Mouse (Mus musculus): ENCODE results near the gene Drd3. TPM values are rescaled to one million over a fixed set of nuclear protein-coding genes. Genes with fewer than 3 reads are reported as not detected.
A peak's percentile ranks its signal among the peaks of the same experiment; 100 is the strongest.

The Drd3 gene
- polyA plus RNA-seq, 1 experiment: not detected

DNA sequence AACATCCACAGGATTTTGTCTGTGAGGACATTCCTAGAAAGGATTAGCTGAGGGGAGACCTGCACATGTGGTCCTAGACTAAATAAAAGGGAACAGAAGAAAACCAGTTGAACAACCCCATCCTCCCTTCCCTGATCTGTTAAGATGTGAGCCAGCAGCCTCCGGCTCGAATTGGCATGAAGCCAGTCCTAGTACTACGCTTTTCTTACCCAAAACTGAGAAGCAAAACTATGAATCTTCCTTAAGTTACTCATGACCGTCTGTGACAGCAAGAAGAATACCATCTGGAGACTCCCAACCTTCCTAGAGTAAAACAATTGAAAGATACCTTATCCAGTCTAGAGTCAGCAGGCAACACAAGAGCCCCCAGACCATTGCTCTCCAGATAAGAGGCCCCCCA is 15.9 kb upstream of the Drd3 start:
- H3K9ac ChIP-seq (ENCODE audit: low read depth, poor library complexity, severe bottlenecking): no peak overlapping the region
- H3K4me3 ChIP-seq (ENCODE audit: low read depth, low read length): no peak overlapping the region
- H3K9me3 ChIP-seq (replicated peaks; ENCODE audit: control insufficient read depth, insufficient read depth, low read length, poor library complexity, severe bottlenecking): no peaks in the 10 kb centered on the region
- no peak for TF ChIP-seq EP300 (IDR thresholded peaks at IDR 0.05; ENCODE audit: insufficient read depth, low read depth, low read length)
- no peak for TF ChIP-seq POLR2A (IDR thresholded peaks at IDR 0.05; ENCODE audit: insufficient read depth, low read length)
- TF ChIP-seq CTCF (IDR thresholded peaks at IDR 0.05; ENCODE audit: low read depth, low read length): no peak
- H3K27ac ChIP-seq (ENCODE audit: insufficient read depth, low read length): no peak overlapping the region
- H3K4me1 ChIP-seq (ENCODE audit: control insufficient read depth, insufficient read depth, low read length): no peaks in the 10 kb centered on the region
- no peaks in the 10 kb centered on the region for H3K36me3 ChIP-seq (ENCODE audit: control insufficient read depth, insufficient read depth, low read length, poor library complexity, severe bottlenecking)
- H3K27me3 ChIP-seq (ENCODE audit: control insufficient read depth, insufficient read depth, low read length, poor library complexity, severe bottlenecking): no peaks in the 10 kb centered on the region; the same call in 1 of the 2 replicates

- Histone ChIP-seq H3K9me3 (replicated peaks; ENCODE audit: control insufficient read depth, insufficient read depth, low read length, poor library complexity, severe bottlenecking) (no peaks in the 10 kb centered on the region), H3K36me3 (ENCODE audit: control insufficient read depth, insufficient read depth, low read length, poor library complexity, severe bottlenecking) (no peaks in the 10 kb centered on the region), H3K27ac (ENCODE audit: insufficient read depth, low read length) (no peak overlapping the region), H3K27me3 (ENCODE audit: control insufficient read depth, insufficient read depth, low read length, poor library complexity, severe bottlenecking) (no peaks in the 10 kb centered on the region; the same call in 1 of the 2 replicates), H3K4me1 (ENCODE audit: control insufficient read depth, insufficient read depth, low read length) (no peaks in the 10 kb centered on the region), H3K4me3 (ENCODE audit: low read depth, low read length) (no peak overlapping the region), H3K9ac (ENCODE audit: low read depth, poor library complexity, severe bottlenecking) (no peak overlapping the region)
- no peak for TF ChIP-seq CTCF (IDR thresholded peaks at IDR 0.05; ENCODE audit: low read depth, low read length)
- TF ChIP-seq POLR2A (IDR thresholded peaks at IDR 0.05; ENCODE audit: insufficient read depth, low read length): no peak
- no peak for TF ChIP-seq EP300 (IDR thresholded peaks at IDR 0.05; ENCODE audit: insufficient read depth, low read depth, low read length)
Observed at GRCm38 (mm10) chr16:43740936-43741335, 12.9 kb upstream of the Drd3 start.

- Histone ChIP-seq H3K27me3 (ENCODE audit: control insufficient read depth, insufficient read depth, low read length, poor library complexity, severe bottlenecking) (no peaks in the 10 kb centered on the region), H3K36me3 (ENCODE audit: control insufficient read depth, insufficient read depth, low read length, poor library complexity, severe bottlenecking) (no peaks in the 10 kb centered on the region), H3K9me3 (replicated peaks; ENCODE audit: control insufficient read depth, insufficient read depth, low read length, poor library complexity, severe bottlenecking) (no peaks in the 10 kb centered on the region), H3K4me1 (ENCODE audit: control insufficient read depth, insufficient read depth, low read length) (no peaks in the 10 kb centered on the region), H3K9ac (ENCODE audit: low read depth, poor library complexity, severe bottlenecking) (no peak overlapping the region), H3K27ac (ENCODE audit: insufficient read depth, low read length) (no peak overlapping the region), H3K4me3 (ENCODE audit: low read depth, low read length) (no peak overlapping the region)
- no peak for TF ChIP-seq CTCF (IDR thresholded peaks at IDR 0.05; ENCODE audit: low read depth, low read length)
- TF ChIP-seq EP300 (IDR thresholded peaks at IDR 0.05; ENCODE audit: insufficient read depth, low read depth, low read length): no peak
- no peak for TF ChIP-seq POLR2A (IDR thresholded peaks at IDR 0.05; ENCODE audit: insufficient read depth, low read length)
Observed at GRCm38 (mm10) chr16:43748424-43748823, 5.4 kb upstream of the Drd3 start.

DNA sequence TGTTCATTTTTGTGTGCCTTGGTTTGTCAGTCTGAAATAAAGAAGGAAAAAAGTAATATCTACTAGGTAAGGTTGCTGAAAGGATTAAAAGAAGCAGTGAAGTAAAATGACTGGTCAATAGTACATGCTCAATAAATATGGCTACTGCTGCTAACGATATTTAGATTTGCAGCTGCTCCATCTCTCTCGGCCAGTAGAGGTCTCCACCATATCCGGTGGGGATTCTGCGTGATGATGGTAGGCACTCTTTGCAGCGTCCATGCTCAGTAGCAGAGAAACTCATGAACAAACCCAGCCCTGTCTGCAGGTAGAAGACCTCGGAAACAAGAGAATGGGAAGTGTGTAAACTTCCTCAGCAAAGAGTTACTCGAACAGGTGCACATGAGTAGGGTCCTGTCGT is 926 bp upstream of the Drd3 start:
- peak; percentile 56 for TF ChIP-seq CTCF (IDR thresholded peaks at IDR 0.05; ENCODE audit: low read depth, low read length)
- no peak for TF ChIP-seq POLR2A (IDR thresholded peaks at IDR 0.05; ENCODE audit: insufficient read depth, low read length)

GRCm38 (mm10) chr16:43772358-43772757 is 18.5 kb downstream of the Drd3 start:
- H3K36me3 ChIP-seq (ENCODE audit: control insufficient read depth, insufficient read depth, low read length, poor library complexity, severe bottlenecking): no peaks in the 10 kb centered on the region
- TF ChIP-seq POLR2A (IDR thresholded peaks at IDR 0.05; ENCODE audit: insufficient read depth, low read length) (no peak), EP300 (IDR thresholded peaks at IDR 0.05; ENCODE audit: insufficient read depth, low read depth, low read length) (no peak), CTCF (IDR thresholded peaks at IDR 0.05; ENCODE audit: low read depth, low read length) (no peak)
- no peak overlapping the region for H3K4me3 ChIP-seq (ENCODE audit: low read depth, low read length)
- H3K27ac ChIP-seq (ENCODE audit: insufficient read depth, low read length): no peak overlapping the region
- no peaks in the 10 kb centered on the region; the same call in 1 of the 2 replicates for H3K27me3 ChIP-seq (ENCODE audit: control insufficient read depth, insufficient read depth, low read length, poor library complexity, severe bottlenecking)
- no peaks in the 10 kb centered on the region for H3K4me1 ChIP-seq (ENCODE audit: control insufficient read depth, insufficient read depth, low read length)
- no peak overlapping the region for H3K9ac ChIP-seq (ENCODE audit: low read depth, poor library complexity, severe bottlenecking)
- peaks cover 5% of the 10 kb centered on the region; the same call in 1 of the 2 replicates for H3K9me3 ChIP-seq (replicated peaks; ENCODE audit: control insufficient read depth, insufficient read depth, low read length, poor library complexity, severe bottlenecking)

More for the DNA sequence above, 926 bp upstream of the Drd3 start:
- H3K27me3 ChIP-seq (ENCODE audit: control insufficient read depth, insufficient read depth, low read length, poor library complexity, severe bottlenecking): no peaks in the 10 kb centered on the region
- no peaks in the 10 kb centered on the region for H3K9me3 ChIP-seq (replicated peaks; ENCODE audit: control insufficient read depth, insufficient read depth, low read length, poor library complexity, severe bottlenecking)
- no peak overlapping the region for H3K9ac ChIP-seq (ENCODE audit: low read depth, poor library complexity, severe bottlenecking)
- H3K27ac ChIP-seq (ENCODE audit: insufficient read depth, low read length): no peak overlapping the region
- no peaks in the 10 kb centered on the region for H3K36me3 ChIP-seq (ENCODE audit: control insufficient read depth, insufficient read depth, low read length, poor library complexity, severe bottlenecking)
- no peaks in the 10 kb centered on the region for H3K4me1 ChIP-seq (ENCODE audit: control insufficient read depth, insufficient read depth, low read length)
- no peak overlapping the region for H3K4me3 ChIP-seq (ENCODE audit: low read depth, low read length)

DNA sequence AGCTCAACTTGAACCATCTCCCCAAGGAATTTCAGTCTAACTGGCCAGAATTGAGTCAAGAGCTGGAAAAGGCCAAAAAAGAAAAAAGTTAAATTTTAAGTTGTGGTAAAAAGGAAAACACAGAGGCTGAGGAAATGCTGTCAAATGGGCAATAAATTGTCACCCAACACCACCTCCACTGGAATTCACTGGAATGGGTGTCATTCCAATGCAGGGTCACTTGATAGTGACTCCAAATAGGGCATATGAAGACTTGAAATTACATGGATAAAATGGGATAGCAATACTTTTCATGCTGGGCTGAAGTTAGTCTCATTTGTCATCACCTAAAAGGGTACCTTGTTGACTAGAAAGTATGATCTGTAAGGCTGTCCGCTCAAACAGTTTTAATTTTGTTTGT is 18.9 kb downstream of the Drd3 start:
- TF ChIP-seq CTCF (IDR thresholded peaks at IDR 0.05; ENCODE audit: low read depth, low read length) (no peak), EP300 (IDR thresholded peaks at IDR 0.05; ENCODE audit: insufficient read depth, low read depth, low read length) (no peak), POLR2A (IDR thresholded peaks at IDR 0.05; ENCODE audit: insufficient read depth, low read length) (no peak)
- no peaks in the 10 kb centered on the region for H3K4me1 ChIP-seq (ENCODE audit: control insufficient read depth, insufficient read depth, low read length)

More for the DNA sequence above, 18.9 kb downstream of the Drd3 start:
- H3K27me3 ChIP-seq (ENCODE audit: control insufficient read depth, insufficient read depth, low read length, poor library complexity, severe bottlenecking): no peaks in the 10 kb centered on the region; the same call in 1 of the 2 replicates
- no peak overlapping the region for H3K27ac ChIP-seq (ENCODE audit: insufficient read depth, low read length)
- H3K9me3 ChIP-seq (replicated peaks; ENCODE audit: control insufficient read depth, insufficient read depth, low read length, poor library complexity, severe bottlenecking): peaks cover 5% of the 10 kb centered on the region; the same call in 1 of the 2 replicates
- no peak overlapping the region for H3K4me3 ChIP-seq (ENCODE audit: low read depth, low read length)
- no peaks in the 10 kb centered on the region for H3K36me3 ChIP-seq (ENCODE audit: control insufficient read depth, insufficient read depth, low read length, poor library complexity, severe bottlenecking)
- H3K9ac ChIP-seq (ENCODE audit: low read depth, poor library complexity, severe bottlenecking): no peak overlapping the region
